Mouse (Mus musculus) heart, adult 2 months (tissue): ENCODE measurements at regions not wholly inside any gene's neighbourhood (a gene's known extent, or its start where the extent isn't known, plus 50 kb on each side); places are given as distances from the start of the nearest gene placed in this dataset.
A peak's percentile ranks its signal among the peaks of the same experiment; 100 is the strongest.

Experiments
- DNase-seq, 2 experiments: peaks; one replicate each; pipeline ENCODE4 v3.0.0; 2021
- H3K27ac ChIP-seq: fragments of 200-600 bp; 2 replicates; pipeline ENCODE4 v1.8.1; 2022
- H3K27me3 ChIP-seq: fragments of 200-500 bp; 2 replicates; pipeline ENCODE4 v1.6.1; 2012; ENCODE audit warnings: mild to moderate bottlenecking, low read length, inconsistent platforms, mixed read lengths; ENCODE audit not compliant: control insufficient read depth, insufficient read depth
- H3K36me3 ChIP-seq: fragments of 200-500 bp; 2 replicates; pipeline ENCODE4 v1.6.1; 2012; ENCODE audit warnings: low read length, inconsistent platforms; ENCODE audit not compliant: control insufficient read depth, insufficient read depth
- H3K4me1 ChIP-seq: fragments of 200-500 bp; 2 replicates; pipeline ENCODE4 v1.6.1; 2011; ENCODE audit warnings: low read length; ENCODE audit not compliant: control insufficient read depth, insufficient read depth
- H3K4me3 ChIP-seq: fragments of 200-600 bp; 2 replicates; pipeline ENCODE4 v1.8.1; 2022
- H3K79me2 ChIP-seq: fragments of 200-500 bp; replicated peaks from 2 replicates; pipeline ENCODE4 v1.6.1; 2012; ENCODE audit warnings: mild to moderate bottlenecking, inconsistent platforms, low read length, moderate library complexity, mixed read lengths; ENCODE audit not compliant: control insufficient read depth, insufficient read depth
- H3K9ac ChIP-seq: fragments of 200-500 bp; 2 replicates; pipeline ENCODE4 v1.6.1; 2012; ENCODE audit warnings: low read depth, mild to moderate bottlenecking, control low read depth, inconsistent platforms, low read length, mixed read lengths
- CTCF ChIP-seq: fragments of 200-600 bp; IDR thresholded peaks from 2 replicates; pipeline ENCODE4 v1.8.1; 2022; ENCODE audit warnings: antibody characterized with exemption, mild to moderate bottlenecking, moderate library complexity
- EP300 ChIP-seq: fragments of 200-500 bp; IDR thresholded peaks from 2 replicates; pipeline ENCODE4 v1.6.1; 2011; ENCODE audit warnings: low read depth, low read length, control low read depth; ENCODE audit not compliant: insufficient read depth
- POLR2A ChIP-seq: fragments of 200-500 bp; IDR thresholded peaks from 2 replicates; pipeline ENCODE4 v1.6.1; 2011; ENCODE audit warnings: mild to moderate bottlenecking, low read depth, low read length, control low read depth; ENCODE audit not compliant: insufficient read depth
- WGBS: fragments of 180-500 bp; shearing (Covaris S2); methylation state at CpG from one replicate; pipeline ENCODE4 v1.1.7; 2018; 5-methylcytosine and 5-hydroxymethylcytosine counted together
- intact Hi-C: fragments of 180-260 bp; cut with DNase I; formaldehyde crosslinking; loops from one replicate; pipeline ENCODE4 v1.15.1; 2025

DNA sequence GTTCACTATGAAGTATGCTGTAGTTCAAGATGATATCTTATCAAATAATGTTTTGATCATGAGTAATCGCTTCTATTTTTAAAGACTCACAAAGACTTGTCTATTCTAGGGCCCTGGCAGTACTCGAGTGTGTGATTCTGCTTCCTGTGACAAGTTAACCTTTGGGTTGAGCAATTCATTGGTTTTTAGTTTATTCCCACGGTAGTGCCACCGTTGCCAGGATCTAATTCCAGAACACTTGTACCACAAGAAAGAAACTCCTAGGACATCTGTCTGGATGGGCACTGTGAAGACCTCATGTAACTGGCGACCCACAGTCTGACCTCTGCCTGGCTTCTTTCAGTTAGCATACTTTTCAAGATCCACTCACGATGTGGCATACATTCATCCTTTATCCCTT, 134.7 kb upstream of the Mkln1 start:
- H3K4me1 ChIP-seq, result peaks cover 10% of the 10 kb centered on the region
- H3K4me3 ChIP-seq, result no peak overlapping the region
- H3K9ac ChIP-seq, result no peak overlapping the region
- no peaks in the 10 kb centered on the region for H3K79me2 ChIP-seq
- H3K27ac ChIP-seq, result peak overlapping the region; percentile 56
- H3K36me3 ChIP-seq, result peaks cover 4% of the 10 kb centered on the region
- TF ChIP-seq POLR2A, result no peak
- no peak for TF ChIP-seq CTCF
- no peak for TF ChIP-seq EP300
- intact Hi-C loops, result no loop called here
- H3K27me3 ChIP-seq, result no peaks in the 10 kb centered on the region
- 50% methylated on average over 6 of the region's 6 CpGs for WGBS
- no peak for DNase-seq

DNA sequence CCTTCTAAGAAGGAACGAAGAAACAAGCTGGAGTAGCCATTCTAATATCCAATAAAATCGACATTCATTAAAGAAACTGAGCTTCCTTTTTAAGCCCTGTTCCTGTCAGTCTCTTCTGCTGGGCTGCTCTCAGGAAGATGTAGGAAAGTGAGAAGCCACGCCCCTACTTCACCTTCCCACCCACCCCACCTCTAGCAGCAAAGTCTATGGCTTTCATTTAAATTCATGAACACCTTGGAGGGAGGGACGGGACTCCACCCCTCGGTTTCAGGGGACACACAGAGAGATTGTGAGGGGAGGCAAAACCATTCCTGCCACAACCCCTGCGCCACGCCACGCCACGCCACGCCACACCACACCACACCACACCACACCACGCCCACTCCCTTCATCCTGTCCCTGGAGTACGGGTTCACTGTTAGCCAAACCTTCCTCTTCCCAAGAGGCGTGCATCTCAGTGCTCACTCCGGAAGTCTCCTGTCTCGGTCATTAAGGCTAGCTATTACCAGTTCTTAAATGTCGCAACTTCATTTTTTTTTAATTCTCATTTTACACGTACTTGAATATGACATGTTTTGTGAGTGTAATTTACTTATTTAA, 132.0 kb upstream of the Mkln1 start:
- Histone ChIP-seq H3K9ac (no peak overlapping the region), H3K27me3 (no peaks in the 10 kb centered on the region), H3K36me3 (no peaks in the 10 kb centered on the region), H3K27ac (no peak overlapping the region), H3K4me3 (no peak overlapping the region), H3K4me1 (peaks cover 8% of the 10 kb centered on the region), H3K79me2 (no peaks in the 10 kb centered on the region)
- TF ChIP-seq EP300 (no peak), POLR2A (no peak), CTCF (no peak)
- no peak for DNase-seq
- intact Hi-C loops, result no loop called here
- WGBS, result 71% methylated on average over 17 of the region's 17 CpGs

DNA sequence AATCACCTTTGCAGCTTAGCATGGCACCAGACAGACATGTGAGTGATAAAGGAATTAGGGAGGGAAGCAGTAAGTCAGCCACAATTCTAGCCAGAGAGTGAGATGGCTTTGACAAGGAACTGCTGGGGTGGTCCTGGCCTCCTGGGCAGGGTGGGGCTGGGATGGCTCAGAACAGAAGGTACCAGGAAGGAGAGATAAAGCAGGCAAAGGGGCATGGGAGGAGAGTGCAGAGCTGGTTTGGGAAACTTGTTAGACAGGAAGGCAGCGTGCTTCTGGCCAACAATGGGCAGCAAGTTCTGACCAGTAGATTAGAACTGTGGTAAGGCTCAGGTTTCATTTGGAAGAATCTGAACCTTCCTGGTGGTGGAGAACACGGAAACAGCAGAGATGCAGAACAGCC, 130.5 kb upstream of the Mkln1 start:
- Histone ChIP-seq H3K27me3 (no peaks in the 10 kb centered on the region), H3K9ac (no peak overlapping the region), H3K79me2 (no peaks in the 10 kb centered on the region), H3K36me3 (no peaks in the 10 kb centered on the region), H3K27ac (no peak overlapping the region), H3K4me3 (no peak overlapping the region), H3K4me1 (peaks cover 3% of the 10 kb centered on the region; the same call in 1 of the 2 replicates)
- 67% methylated on average over 2 of the region's 2 CpGs for WGBS
- intact Hi-C loops, result no loop called here
- no peak for DNase-seq
- no peak for TF ChIP-seq CTCF
- TF ChIP-seq EP300, result no peak
- no peak for TF ChIP-seq POLR2A

DNA sequence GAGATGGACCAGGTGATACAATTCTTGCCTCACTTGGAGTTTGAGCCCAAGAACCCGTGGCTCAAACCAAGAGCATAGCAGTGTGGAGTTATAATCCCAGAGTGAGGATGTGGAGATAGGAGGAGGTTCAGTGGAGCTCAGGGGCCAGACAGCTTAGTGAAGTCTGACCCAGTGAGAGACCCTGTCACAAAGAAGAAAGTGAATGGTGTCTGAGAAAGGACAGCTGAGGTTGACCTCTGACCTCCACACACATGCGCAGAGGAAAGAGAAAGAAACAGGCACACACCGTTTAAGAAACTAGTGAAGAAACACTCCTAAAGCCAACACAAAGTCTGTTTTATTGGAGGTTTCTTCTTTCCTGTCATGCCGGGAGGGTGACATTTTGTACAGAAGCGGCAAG, 124.7 kb upstream of the Mkln1 start:
- Histone ChIP-seq H3K4me1 (peaks cover 3% of the 10 kb centered on the region), H3K27ac (no peak overlapping the region)
- WGBS, result 76% methylated on average over 5 of the region's 5 CpGs

DNA sequence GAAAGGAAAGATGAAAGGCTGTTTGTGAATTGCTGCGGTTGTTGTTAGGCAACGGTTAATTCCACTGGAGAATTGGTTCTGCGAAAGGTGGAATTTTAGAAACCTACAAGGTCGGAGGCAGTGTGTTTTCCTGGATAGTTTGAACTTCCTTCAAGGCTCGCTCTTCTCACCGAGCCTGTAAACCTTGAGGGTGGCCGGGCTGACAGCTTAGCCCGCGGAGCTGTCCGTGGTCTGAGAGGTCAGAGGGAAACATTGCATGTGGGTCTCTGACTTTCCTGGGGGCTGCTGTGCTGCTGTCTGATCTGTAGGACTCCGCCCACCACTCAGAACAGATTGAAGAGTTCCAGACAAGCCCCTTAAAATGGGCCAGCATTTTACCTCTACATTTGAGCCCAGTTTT, 124.3 kb upstream of the Mkln1 start:
- Histone ChIP-seq H3K4me3 (no peak overlapping the region), H3K27me3 (no peaks in the 10 kb centered on the region), H3K9ac (no peak overlapping the region), H3K4me1 (peaks cover 3% of the 10 kb centered on the region), H3K79me2 (no peaks in the 10 kb centered on the region; the same call in 1 of the 2 replicates), H3K36me3 (0 out of 2 replicates have a peak, but pooled peaks cover 2% of the 10 kb centered on the region), H3K27ac (no peak overlapping the region)
- TF ChIP-seq CTCF (no peak), POLR2A (no peak), EP300 (no peak)
- DNase-seq, result no peak
- intact Hi-C loops, result no loop called here
- 51% methylated on average over 11 of the region's 11 CpGs for WGBS

More for the DNA sequence above, 124.7 kb upstream of the Mkln1 start:
- H3K9ac ChIP-seq, result no peak overlapping the region
- H3K79me2 ChIP-seq, result no peaks in the 10 kb centered on the region; the same call in 1 of the 2 replicates
- H3K4me3 ChIP-seq, result no peak overlapping the region
- intact Hi-C loops, result no loop called here
- DNase-seq, result no peak
- no peaks in the 10 kb centered on the region for H3K27me3 ChIP-seq
- TF ChIP-seq EP300, result no peak
- no peak for TF ChIP-seq POLR2A
- TF ChIP-seq CTCF, result no peak
- H3K36me3 ChIP-seq, result 0 out of 2 replicates have a peak, but pooled peaks cover 2% of the 10 kb centered on the region

DNA sequence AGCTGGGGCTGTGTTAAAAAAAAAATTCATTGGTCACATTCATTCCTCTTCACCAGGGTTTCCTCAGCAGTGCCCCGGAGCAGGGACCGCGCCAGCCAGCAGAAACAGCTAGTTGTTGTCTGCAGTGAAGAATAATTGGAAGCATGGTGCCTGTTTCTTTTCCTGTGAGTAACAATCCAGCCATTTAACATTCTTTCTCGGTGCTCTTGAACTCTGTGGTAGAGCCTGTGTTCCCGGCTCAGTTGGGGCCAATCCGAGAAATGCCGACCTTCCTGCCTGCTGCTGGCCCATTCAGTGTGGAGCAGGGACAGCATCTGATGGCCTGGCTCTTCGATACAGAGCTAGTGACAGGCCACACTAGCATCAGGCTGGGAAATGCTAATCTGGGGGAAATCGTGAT, 120.7 kb upstream of the Mkln1 start:
- H3K4me3 ChIP-seq, result no peak overlapping the region
- H3K4me1 ChIP-seq, result peaks cover 4% of the 10 kb centered on the region
- no peak overlapping the region for H3K27ac ChIP-seq
- 77% methylated on average over 9 of the region's 9 CpGs for whole genome bisulfite sequencing
- H3K36me3 ChIP-seq, result peaks cover 4% of the 10 kb centered on the region; the same call in 1 of the 2 replicates
- H3K27me3 ChIP-seq, result no peaks in the 10 kb centered on the region
- no peaks in the 10 kb centered on the region; the same call in 1 of the 2 replicates for H3K79me2 ChIP-seq
- H3K9ac ChIP-seq, result no peak overlapping the region
- intact Hi-C loops, result no loop called here
- DNase-seq, result no peak
- TF ChIP-seq CTCF, result no peak
- no peak for TF ChIP-seq EP300
- TF ChIP-seq POLR2A, result no peak

DNA sequence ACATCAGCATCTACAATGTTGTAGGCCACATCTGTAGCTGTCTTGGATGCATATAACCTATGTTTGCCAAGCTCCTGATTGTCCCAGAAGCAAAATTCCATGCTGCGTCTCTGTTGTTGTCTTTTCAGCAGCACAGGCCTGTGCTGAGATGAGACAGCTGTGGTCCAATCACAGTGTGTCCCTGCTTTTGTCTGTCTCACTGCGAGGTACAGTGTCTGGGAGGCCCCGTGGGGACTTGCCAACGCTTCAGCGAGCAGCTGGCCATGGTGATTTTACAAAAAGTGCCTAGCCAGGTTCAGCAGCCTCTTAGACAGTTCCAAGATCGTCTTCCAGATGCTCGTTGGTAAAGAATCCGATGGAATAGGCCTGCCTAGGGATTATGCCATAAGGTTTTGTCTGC, 114.6 kb upstream of the Mkln1 start:
- intact Hi-C loops, result loop anchor here (5.0 kb wide), 1 partner anchor 33 kb away; no protein-coding TSS in a partner anchor
- H3K4me1 ChIP-seq, result peaks cover 16% of the 10 kb centered on the region
- H3K27ac ChIP-seq, result peak overlapping the region; percentile 79
- H3K79me2 ChIP-seq, result no peaks in the 10 kb centered on the region
- no peak overlapping the region for H3K9ac ChIP-seq
- no peaks in the 10 kb centered on the region for H3K27me3 ChIP-seq
- peaks cover 3% of the 10 kb centered on the region; the same call in 1 of the 2 replicates for H3K36me3 ChIP-seq
- no peak for DNase-seq
- WGBS, result 61% methylated on average over 8 of the region's 8 CpGs
- no peak overlapping the region for H3K4me3 ChIP-seq
- no peak for TF ChIP-seq EP300
- no peak for TF ChIP-seq POLR2A
- no peak for TF ChIP-seq CTCF
